Mouse (Mus musculus): ENCODE results near the gene Gm37419. TPM values are rescaled to one million over a fixed set of nuclear protein-coding genes. Genes with fewer than 3 reads are reported as not detected.

The Gm37419 gene
- total RNA-seq (2021): not detected
- long read RNA-seq, experiment 1: 0 reads
- long read RNA-seq, experiment 2: 0 reads

DNA sequence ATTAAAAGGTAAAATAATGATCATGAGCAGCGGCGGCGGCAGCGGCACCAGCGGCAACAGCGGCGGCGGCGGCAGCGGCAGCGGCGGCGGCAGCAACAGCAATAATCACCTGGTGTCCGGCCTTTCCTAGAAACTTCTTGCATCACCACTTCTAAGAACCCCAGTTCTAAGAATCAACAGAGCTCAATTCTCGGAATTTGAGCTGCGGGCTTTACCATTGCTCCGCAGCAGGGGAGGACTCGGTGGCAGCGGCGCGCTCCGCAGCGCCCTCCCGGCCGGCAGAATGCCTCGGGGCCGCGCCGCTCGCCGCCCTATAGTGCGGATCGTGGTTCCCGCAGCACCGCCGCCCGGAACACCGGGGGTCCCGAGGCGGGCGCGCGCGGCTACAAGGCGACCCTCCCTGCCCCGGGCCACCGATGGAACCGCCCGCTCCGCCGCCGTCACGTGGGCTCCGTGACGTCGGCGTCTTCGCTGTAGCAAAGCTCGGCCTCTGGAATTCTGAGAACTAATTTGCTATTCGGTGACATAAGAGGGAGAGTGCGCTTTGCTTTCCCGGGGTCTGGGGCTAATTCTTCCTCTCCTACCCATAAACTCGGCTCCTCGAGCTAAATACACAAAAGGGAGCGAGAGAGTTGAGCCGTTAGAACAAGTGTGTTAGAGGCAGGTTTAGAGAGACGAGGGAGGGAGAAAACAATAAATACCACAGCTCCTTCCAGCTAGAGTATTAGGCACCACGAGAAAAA, at the start of gene Gm37419, which contains the start of gene Bcl6:
Gene Gm37419, plus strand, starts transcription at position 17 of the 743 bp plus-strand sequence.
Gene Bcl6, minus strand, starts transcription at position 387 of the 743 bp plus-strand sequence.
- DNase-seq: peak; percentile 90

DNA sequence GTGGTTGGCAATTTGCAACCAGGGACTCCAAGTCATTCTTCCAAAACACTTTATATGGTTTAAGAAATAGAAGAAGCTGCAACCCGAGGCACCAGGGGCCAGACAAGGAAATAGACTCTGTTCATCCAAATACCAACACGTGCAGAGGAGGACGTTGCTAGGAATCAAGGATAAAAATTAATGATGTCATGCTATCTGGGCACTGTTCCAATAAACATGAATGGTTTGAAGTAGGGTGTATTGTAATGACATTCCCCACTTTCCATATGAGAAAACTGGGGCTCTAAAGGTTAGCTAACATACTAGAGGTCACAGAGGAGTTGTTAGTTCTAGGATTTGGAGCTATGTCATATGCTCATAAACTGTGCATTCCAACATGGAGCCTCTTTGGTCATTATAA, 43.5 kb upstream of the Gm37419 start:
- DNase-seq: no peak

DNA sequence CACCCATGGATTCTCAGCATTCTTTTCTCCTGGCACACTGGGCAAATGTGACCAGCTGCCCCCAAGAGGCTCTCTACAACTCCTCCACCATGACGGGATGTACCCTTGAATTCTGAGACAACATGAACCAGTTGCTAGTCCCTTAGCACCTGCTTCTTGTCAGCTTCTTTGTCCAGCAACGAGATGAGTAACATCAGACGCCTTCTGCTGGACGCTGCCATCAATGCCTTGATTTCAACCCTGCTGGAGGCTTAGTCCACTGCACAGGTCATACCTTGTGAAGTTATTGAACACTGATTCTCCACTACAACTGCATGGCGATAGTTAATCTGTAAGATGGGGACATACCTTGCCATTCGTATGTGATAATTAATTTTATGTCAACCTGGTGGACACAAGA, 40.6 kb upstream of the Gm37419 start:
- DNase-seq: no peak

DNA sequence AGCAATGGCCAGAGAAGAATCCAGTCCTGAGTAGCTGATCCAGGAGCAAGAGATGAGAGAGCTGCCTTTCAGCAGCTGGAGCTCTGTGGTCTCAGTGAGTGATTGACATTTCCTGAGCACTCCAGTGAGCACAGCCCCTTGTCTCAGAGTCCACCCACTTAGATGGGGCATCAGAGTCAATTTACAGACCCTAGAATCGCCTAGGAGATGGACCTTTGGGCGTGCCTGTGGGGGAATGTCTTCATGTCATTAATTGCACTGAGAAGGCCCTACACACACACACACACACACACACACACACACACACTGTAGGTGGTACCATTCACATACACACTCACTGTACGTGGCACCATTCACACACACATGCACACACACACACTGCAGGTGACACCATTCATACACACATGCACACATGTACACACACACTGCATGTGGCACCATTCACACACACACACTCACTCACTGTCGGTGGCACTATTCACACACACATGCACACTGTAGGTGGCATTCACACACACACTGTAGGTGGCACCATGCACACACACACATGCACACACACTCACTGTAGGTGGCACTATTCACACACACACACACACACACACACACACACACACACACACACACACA, 36.1 kb upstream of the Gm37419 start:
- no peak for DNase-seq

DNA sequence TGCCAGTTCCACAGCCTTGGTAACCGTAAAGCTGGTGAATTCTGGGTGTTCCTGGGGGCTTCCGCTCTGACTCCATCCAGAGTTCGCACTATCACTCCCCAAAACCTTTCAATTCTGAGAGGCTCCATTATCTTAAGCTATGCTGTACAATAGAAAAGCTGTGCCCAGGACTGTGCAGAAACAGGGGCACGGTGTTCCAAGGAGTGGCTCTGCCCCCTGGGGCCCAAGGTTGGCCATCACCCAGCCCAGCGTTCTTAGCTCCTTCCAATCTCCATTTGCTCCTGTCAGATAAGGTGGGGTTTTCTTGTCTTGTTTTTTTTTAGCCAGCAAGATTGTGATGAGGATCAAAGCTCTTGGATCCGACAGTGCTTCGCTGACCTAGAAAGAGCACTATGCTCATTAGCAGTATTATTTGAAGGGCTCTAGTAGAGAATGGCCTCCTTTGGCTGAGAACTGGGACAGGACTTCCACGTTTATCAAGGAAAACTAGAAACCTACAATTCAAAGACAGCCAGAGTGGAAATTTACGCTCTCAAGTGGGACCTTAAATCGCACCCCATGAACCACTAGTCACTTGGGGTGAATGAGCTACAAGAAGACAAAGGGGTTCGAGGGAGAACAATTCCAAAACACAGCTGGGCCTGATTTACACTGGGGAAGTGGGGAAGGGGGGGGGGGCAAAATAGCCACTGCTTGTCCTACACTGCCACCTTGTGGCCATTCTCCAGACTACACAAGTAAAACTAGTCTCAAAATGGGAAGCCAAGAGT, 34.9 kb upstream of the Gm37419 start:
- peak; percentile 79 for DNase-seq

DNA sequence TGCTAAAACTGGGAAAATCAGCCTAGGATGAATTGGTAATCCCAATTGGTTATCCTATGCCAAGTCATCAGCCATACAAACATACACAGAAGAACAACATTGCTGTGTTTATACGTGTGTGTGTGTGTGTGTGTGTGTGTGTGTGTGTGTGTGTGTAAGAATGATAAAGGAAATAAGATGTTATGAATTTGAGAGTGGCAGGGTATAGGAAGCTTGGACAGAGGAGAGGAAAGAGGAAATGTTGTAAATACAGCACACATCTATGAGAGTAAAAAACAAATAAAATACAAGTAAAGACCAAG, 34.4 kb upstream of the Gm37419 start:
- no peak for DNase-seq

DNA sequence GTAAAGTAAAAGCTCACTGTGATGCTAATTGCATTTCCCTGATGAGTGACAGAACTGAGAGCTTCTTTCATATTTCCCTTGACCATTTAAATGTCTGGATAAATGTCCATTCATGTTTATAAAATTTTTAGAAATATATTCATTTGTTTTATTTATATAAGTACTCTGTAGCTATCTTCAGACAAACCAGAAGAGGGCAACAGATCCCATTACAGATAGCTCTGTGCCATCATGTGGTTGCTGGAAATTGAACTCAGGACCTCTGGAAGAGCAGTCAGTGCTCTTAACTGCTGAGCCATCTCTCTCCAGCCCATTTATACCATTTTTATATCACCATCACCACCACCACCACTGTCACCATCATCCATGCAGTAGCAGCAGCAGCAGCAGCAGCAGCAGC, 29.3 kb upstream of the Gm37419 start:
- DNase-seq: no peak

DNA sequence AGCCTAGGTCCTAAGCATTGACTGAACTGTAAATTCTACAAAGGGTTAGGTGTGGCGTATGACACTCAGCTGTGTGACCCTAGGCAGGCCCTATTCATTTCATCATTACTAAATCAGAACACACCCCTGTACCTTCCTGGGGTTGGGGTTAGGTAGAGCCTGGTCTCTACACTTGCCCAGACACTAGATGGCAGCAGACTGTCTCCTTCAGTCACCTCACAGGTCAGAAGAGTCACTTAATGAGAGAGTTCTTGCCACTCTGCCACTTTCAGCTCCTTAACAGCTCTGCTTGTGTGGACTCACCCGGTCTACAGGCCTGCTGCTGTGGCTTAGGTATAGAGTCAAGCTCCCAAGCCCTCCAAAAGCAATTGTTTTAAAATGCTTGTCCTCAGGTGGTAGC, 25.9 kb upstream of the Gm37419 start:
- no peak for DNase-seq

DNA sequence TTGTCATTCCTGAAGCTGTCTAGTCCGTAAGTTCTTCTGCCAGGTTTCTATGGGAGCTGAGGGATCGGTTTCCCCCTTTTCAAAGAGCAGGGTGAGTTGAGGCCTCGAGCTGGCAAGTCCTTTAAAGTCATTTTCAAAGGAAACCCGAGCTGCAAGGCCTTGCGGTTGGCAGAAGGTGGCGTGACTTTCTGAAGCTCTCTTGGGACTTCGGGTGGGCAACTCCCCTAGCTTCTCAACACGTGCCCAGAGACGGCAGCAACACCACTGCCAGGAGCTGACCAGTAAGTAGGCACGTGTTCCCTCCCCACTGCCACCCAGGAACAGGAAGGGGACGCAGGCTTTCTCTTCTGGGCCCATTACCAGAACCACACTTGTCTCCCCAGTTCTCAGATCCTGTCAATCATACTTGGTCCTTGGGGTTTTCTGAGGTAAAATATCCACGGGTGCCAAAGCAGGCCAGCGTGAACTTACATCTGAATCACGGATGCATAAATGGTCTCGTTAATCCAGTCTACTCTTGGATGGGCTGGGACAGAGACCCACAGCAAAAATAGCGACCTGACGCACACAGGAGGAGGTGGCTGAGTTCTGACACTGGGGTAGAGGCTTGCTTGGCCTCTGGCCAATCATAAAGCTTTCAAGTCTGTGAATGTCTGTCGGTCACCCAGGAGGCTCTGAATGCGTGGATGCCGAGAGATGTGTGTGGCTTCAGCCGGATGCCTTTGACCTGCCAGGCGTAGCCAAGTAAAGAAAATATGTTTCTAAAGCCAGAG, 24.2 kb upstream of the Gm37419 start:
- peak; percentile 58 for DNase-seq

DNA sequence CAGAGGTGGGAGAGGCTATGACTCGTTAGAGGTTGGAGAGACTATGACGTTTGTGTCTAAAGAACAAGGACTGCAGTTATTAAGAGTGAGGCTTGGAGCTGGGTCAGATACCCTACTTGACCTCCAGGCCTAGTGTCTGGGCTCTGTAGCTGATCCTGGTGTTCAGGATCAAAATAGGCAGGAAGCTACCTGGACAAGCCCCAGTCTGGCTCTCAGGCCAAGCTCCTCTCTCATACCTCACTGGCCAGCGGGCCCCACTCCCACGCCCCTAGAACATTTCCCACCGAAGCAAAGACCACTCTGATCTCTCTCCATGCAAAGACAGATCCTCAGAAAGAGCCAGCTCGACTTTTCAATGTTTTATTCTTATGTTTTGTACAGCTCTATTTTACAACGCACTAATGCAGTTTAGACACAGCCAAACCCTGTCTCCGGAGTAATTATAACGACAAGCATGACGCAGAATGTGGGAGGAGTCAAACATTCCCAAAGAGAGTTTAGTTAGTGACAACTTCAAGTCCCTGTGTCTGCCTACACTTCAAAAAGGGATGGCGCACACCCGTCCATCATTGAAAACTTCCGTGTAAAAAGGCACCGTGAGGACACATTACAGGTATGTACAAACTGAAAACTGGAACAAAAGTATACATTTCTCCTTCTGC, 23.4 kb upstream of the Gm37419 start:
- no peak for DNase-seq

DNA sequence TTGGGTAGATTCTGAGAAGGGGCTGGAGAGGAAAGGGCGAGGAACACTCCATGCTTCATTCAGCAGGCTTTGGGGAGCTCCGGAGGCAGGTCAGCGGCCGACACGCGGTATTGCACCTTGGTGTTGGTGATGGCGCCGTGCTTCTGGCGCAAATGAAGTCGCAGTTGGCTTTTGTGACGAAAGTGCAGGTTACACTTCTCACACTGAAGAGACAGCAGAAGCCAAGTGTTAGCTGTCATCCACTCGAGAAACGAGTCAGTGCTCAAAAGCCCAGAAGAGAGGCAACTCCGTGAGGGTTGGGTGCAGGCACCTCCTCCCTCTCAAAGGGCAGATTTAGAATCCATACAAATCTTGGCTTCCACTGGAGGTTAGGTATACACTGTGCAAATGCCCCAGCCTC, 22.2 kb upstream of the Gm37419 start:
- no peak for DNase-seq

DNA sequence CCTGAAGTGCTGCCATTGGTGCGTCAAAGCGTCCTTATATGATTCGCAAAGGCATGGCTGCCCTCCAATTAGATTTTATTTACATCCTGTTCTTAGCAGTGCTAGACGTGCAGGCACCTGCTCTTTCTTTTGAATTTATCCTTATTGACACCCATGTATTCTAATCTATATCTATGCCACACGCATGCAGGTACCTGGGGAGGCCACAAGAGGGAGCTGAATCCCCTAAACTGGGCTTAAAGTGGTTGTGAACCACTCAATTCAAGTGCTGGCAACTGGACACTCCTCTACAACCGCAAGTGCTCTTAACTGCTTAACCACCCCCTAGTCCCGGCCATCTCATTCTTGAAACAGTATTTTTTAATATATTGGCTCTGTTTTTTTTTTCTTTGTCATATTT, 21.0 kb upstream of the Gm37419 start:
- no peak for DNase-seq

DNA sequence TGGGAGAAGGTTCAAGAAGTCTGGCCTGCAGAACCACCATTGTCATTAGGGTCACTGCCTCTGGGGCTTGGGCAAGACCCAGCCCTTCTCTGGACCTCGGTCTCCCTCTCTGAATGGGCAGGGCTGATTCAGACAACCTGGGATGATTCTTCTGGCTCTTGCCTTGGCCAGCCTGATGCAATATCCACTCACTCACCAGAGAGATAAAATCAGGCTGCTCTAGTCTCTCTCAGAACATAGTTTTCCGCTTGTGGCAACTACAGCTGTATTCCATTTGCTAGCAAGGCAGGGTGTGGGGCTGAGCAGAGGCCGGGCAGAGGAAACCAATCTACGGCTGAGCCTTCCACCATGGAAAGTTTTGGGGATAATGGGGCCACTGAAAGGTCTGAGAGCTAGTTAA, 19.4 kb upstream of the Gm37419 start:
- DNase-seq: no peak

DNA sequence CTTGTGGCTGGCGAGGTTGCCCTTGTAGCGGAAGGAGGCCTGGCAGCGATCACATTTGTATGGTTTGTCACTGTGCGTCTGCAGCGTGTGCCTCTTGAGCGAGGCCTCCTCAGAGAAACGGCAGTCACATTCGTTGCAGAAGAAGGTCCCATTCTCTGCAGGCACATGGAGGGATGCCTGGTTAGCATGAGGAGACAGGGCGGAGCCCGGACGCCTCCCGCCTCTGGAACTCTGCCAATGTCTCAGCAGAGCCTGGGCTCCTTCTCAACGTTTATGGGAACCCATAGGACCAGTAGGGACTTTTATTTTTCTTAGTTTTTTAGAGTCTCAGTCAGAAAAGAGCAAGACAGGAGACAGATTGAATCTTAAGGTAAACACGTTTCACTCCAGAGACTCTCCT, 18.4 kb upstream of the Gm37419 start:
- no peak for DNase-seq

DNA sequence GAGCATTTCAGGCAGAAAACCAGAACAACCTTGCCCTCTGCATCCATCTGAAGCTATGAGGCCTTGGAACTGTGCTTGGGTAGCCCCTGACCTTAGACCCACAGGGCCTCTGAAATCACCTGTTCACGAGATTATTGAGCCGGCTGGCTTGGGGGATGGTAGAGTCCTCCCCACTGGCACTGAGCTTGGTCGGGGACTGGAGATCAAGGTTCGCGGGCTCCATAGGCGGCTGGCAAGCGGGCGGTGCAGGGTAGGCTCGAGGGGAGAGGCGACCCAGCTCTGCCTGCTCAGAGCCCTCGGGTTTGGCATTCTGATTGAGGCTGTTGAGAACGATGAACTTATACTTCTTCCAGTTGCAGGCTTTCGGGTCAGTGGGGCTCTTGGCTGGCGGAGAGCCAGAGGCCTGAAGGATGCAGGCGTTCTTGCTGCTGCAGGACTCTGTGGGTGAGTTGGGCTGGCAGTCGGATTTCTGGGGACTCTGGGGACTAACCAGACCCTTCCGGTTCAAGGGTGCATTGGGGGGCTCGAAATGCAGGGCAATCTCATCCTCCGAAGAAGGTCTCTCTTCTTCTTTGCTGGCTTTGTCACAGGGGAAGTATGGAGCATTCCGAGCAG, 16.0 kb upstream of the Gm37419 start:
- no peak for DNase-seq

DNA sequence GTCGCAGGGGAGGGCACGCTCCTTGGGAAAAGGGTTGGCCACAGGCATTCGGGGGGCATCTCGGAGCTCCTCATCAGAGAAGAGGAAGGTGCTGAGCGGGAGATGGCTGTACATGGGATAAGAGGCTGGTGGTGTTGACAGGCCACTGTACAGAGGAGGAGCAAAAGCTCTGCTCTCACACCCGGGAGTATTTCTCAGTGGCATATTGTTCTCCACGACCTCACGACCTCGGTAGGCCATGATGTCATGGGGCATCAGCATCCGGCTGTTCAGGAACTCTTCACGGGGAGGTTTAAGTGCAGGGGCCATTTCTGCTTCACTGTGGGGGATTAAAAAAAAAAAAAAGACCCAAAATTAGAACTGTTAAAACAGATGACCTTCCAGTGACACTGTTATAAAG, 15.4 kb upstream of the Gm37419 start:
- no peak for DNase-seq

DNA sequence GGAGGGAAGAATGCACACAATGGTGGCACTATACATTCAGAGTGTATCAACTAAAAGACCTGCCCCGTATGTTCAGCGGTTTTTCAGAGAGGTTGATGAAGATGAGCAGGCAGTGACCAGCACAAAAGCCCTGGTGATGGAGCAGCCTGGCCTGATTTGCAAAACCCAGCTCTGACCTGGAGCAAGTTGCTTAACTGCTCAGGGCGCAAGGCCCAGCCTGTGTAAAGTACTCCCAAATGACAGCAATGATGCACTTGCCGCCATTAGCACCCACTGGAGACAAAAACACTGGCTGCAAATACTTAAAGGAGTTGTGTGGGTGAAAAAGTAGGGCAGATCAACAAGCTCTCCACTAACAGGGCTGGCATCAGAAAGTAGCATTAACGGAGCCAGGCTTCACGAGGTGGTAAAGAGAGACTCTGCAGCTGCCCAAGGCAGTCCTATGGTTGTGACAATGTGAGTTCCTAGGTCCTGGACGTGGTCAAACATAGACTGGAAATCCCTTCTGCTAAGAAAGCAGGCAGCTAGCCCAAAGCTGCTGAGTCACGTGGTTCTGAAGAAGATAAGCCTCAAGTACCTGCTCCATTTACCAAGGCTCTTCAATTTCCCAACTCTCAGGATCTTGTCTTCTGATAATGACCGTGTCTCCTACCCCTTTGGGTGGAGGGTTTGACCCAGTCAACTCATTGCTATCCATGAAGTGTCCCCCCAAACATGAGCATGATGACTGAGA, 14.5 kb upstream of the Gm37419 start:
- DNase-seq: no peak

DNA sequence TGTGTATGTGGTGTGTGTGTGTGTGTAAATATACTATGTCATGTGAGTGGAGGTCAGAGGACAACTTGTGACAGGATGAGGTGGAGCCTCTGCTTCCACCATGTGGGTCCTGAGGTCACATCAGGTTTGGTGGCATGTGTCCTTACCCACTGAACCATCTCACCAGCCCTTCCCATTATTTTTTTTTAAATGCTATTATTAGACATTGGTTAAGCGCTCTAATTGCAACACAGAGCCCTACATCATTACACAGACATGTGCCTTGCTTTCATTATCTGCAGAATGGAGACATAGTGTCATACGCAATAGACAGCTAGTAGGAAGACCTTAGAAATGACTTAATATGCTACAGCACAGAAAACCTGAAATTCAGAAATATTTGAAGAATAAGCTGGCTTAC, 12.1 kb upstream of the Gm37419 start:
- DNase-seq: no peak

DNA sequence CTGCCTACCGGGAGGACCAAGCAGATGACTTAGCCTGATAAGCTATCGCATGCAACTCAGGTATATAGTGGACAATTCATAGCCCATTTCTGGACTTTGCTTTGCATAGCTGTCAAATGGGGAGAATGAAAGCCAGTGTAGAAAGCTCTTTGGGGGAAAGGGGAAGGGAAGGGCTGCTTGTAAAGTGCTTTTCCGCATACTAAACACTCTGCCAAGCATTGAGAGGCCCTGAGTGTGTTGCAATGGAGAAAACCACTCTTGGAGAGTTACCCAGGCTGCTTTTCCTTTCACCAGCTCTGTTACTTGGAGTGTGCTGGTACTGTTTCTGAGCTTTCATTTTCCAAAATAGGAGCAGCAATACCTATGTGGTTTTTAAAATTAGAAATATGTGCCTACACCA, 10.6 kb upstream of the Gm37419 start:
- no peak for DNase-seq

DNA sequence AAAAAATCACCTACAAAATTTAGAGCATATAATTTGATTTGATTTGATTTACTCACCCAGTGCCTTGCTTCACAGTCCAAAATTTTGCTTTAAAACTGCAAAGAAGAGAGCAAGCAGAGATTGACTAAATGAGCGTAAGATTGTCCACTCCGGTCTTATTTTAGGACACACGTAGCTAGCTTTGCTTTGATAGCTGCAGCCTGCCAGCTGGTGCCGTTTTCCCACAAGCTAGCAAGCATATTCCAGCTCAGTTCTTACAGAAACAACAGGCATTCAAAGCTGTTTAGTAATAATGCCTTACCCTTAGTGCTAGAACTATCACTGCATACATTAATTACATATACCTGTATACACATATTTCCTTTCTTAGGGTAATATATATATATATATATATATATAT, 9.8 kb upstream of the Gm37419 start:
- DNase-seq: no peak

DNA sequence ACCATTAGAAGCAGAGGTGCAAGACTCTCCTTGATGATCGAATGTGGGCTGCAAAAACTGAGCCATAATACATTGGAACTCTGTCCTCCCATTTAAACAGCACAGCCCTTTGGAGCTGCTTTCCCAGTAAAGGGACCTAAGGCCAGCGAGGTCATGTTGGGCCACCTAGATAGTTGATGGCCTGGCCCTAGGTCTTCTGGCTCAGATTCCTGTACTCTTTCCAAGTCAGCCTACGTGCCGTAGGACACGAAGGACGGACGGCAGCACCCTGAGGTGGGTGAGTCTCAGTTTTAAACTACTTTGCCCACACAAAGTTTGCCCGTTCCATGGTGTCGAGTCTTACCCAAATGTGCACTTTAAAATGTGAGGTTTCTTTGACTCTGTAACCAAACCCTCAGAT, 8.8 kb upstream of the Gm37419 start:
- DNase-seq: peak; percentile 78
